Mouse (Mus musculus): ENCODE results near the gene Fam19a1. TPM values are rescaled to one million over a fixed set of nuclear protein-coding genes. Genes with fewer than 3 reads are reported as not detected.

Gene Fam19a1
- polyA plus RNA-seq, 1 experiment from 2014 or later = 0.79 TPM

DNA sequence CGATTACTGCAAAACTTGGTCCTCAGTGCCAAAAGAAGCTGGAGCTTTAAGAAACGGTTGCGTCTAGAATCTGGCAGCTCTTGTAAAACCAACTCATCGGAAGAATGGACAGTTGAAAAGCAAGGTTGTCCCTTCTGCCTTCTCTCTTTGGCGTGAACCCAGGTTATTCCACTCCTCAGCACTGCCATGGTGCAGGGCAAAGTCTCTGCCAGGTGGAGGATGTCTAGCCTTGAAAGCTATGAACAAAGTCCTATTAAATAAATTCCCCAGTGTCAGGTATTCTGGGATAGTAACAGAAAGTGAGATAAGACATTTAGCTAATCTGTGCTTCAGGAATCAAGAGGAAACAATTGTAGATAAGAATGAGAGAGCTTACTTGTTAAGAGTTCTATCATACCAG is 157.5 kb downstream of the Fam19a1 start:
- Histone ChIP-seq H3K27me3 (ENCODE audit: insufficient read depth, poor library complexity, severe bottlenecking) (no peaks in the 10 kb centered on the region), H3K36me3 (no peaks in the 10 kb centered on the region), H3K4me3 (no peak overlapping the region), H3K9me3 (no peaks in the 10 kb centered on the region), H3K27ac (no peak overlapping the region), H3K4me1 (no peaks in the 10 kb centered on the region)
- 91% methylated on average over 5 of the region's 5 CpGs for WGBS
- DNase-seq (ENCODE audit: low spot score) = no peak

DNA sequence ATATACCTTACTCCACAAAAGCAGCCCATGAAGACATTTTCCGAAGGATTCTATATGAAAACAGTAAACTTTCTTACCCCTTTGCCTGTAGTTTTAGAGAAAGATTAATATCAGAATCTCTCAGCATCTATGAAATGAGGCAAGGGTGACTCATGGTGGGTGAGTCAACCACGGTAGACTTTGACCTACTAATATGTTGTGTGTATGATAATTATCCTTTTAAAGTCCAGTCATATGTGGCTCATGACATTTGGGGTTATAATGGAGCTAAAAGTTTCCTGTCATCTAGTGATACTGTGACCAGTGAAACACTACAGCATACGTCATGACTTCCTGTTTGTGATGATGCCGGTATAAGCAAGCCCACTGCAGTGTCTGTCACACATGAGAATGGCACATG is 170.8 kb downstream of the Fam19a1 start:
- WGBS = 82% methylated on average over 4 of the region's 4 CpGs
- DNase-seq (ENCODE audit: low spot score) = no peak
- no peaks in the 10 kb centered on the region for H3K9me3 ChIP-seq
- no peaks in the 10 kb centered on the region for H3K4me1 ChIP-seq
- H3K27me3 ChIP-seq (ENCODE audit: insufficient read depth, poor library complexity, severe bottlenecking) = no peaks in the 10 kb centered on the region
- no peaks in the 10 kb centered on the region for H3K36me3 ChIP-seq
- no peak overlapping the region for H3K4me3 ChIP-seq
- no peak overlapping the region for H3K27ac ChIP-seq

GRCm38 (mm10) chr6:96284590-96284989 is 171.6 kb downstream of the Fam19a1 start:
- H3K9me3 ChIP-seq = no peaks in the 10 kb centered on the region
- H3K36me3 ChIP-seq = no peaks in the 10 kb centered on the region
- no peak overlapping the region for H3K27ac ChIP-seq
- DNase-seq (ENCODE audit: low spot score) = no peak
- H3K4me1 ChIP-seq = no peaks in the 10 kb centered on the region
- H3K4me3 ChIP-seq = no peak overlapping the region
- 76% methylated on average over 4 of the region's 4 CpGs for WGBS
- H3K27me3 ChIP-seq (ENCODE audit: insufficient read depth, poor library complexity, severe bottlenecking) = no peaks in the 10 kb centered on the region

DNA sequence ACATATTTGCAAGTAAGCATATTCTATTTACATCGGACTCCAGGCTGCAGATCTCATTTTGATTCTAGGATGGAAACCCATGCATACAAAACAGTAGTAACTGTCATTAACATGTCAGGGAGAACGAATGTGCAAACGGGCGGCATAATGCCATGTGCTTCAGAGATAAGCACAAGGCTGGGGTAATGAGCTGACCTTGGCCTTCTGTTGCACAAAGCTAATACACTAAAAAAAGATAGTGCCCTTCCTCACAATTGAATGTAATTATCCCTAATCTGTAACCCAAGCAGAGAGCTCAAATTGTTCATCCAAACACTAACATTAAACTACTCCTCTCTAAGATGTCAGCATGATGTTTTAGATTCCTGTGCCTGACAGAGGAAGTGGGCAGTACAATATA is 173.3 kb downstream of the Fam19a1 start:
- no peaks in the 10 kb centered on the region for H3K9me3 ChIP-seq
- no peak overlapping the region for H3K4me3 ChIP-seq
- no peaks in the 10 kb centered on the region for H3K4me1 ChIP-seq
- H3K36me3 ChIP-seq = no peaks in the 10 kb centered on the region
- DNase-seq (ENCODE audit: low spot score) = no peak
- H3K27ac ChIP-seq = no peak overlapping the region
- H3K27me3 ChIP-seq (ENCODE audit: insufficient read depth, poor library complexity, severe bottlenecking) = no peaks in the 10 kb centered on the region
- WGBS = 66% methylated on average over 4 of the region's 4 CpGs

GRCm38 (mm10) chr6:96287377-96287776 is 174.4 kb downstream of the Fam19a1 start:
- H3K4me1 ChIP-seq = no peaks in the 10 kb centered on the region
- no peak overlapping the region for H3K27ac ChIP-seq
- no peaks in the 10 kb centered on the region for H3K9me3 ChIP-seq
- DNase-seq (ENCODE audit: low spot score) = no peak
- 64% methylated on average over 2 of the region's 2 CpGs for WGBS
- no peaks in the 10 kb centered on the region for H3K36me3 ChIP-seq
- no peaks in the 10 kb centered on the region for H3K27me3 ChIP-seq (ENCODE audit: insufficient read depth, poor library complexity, severe bottlenecking)
- H3K4me3 ChIP-seq = no peak overlapping the region

DNA sequence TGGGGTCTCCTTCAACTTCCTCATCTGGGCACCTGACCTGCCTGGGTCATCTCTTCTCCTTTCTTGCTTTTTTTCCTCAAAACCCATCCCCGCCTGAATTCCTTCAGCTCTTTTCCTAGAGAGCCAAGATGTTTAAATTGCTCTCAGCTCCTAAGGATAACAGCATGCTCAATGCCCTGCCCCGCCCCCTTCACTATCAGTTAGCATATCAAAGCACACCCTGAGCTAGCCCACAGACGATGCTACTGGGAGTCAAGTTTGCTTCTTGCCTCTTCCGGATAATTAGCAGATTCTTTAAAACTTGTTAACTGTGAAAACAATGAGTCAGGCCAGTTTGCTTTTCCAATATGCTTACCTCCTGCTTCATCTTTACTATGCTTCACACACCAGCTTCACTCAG is 176.7 kb downstream of the Fam19a1 start:
- Histone ChIP-seq H3K36me3 (no peaks in the 10 kb centered on the region), H3K4me3 (no peak overlapping the region), H3K27me3 (ENCODE audit: insufficient read depth, poor library complexity, severe bottlenecking) (no peaks in the 10 kb centered on the region), H3K4me1 (no peaks in the 10 kb centered on the region), H3K9me3 (no peaks in the 10 kb centered on the region), H3K27ac (no peak overlapping the region)
- DNase-seq (ENCODE audit: low spot score) = no peak
- 20% methylated on average over 4 of the region's 4 CpGs for WGBS

DNA sequence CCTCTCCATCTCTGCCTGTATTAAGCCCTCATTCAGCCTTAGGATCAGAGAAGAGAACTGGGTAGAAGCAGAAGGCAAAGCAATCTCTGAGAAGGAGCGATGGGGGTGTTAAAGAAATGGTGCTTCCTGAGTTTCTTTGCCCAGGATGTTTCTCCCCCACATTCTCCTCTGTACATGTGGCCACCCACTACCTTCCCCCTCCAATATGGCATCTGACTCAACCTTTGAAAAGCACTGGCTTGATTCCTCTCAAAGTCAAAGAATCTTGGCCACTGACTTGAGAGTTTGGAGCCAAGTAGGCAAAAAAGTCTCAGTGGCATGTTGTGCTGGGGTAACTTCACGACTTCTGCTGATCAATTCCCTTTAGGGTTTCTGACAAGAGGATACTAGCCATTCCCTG is 234.5 kb downstream of the Fam19a1 start:
- no peak overlapping the region for H3K4me3 ChIP-seq
- H3K27ac ChIP-seq = no peak overlapping the region
- no peaks in the 10 kb centered on the region for H3K27me3 ChIP-seq (ENCODE audit: insufficient read depth, poor library complexity, severe bottlenecking)
- no peaks in the 10 kb centered on the region for H3K4me1 ChIP-seq
- no peak for DNase-seq (ENCODE audit: low spot score)
- WGBS = 80% methylated on average over 2 of the region's 2 CpGs
- H3K36me3 ChIP-seq = no peaks in the 10 kb centered on the region
- H3K9me3 ChIP-seq = no peaks in the 10 kb centered on the region

DNA sequence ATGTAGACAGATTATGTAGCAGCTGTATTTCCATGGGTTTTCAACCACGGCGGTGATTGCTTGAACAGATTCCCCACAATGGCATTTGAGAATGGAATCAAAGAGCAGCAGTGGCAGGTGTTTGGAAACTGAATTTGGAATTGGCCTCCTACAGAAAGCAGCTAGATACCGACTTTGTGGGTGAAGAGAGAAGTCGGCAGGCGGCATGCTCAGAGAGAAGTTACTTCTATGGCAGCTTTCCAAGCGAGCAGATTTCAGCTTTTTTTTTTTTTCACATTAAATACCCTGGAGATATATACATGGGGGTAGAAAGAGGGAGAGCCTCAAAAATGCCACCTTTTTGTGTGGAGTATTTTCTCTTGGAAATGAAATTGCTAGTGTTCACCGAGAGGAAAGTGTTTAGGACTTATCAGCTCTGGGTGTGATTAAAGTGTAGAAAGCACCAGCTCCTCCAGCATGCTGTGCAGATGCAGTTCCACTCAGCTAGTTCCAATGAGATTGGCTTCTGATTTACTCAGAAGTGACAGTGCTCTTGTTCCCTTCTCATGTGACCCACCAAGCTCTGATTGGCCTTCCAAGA is 236.6 kb downstream of the Fam19a1 start:
- H3K36me3 ChIP-seq = no peaks in the 10 kb centered on the region
- no peak overlapping the region for H3K27ac ChIP-seq
- H3K4me3 ChIP-seq = no peak overlapping the region
- 79% methylated on average over 7 of the region's 7 CpGs for WGBS
- H3K27me3 ChIP-seq (ENCODE audit: insufficient read depth, poor library complexity, severe bottlenecking) = no peaks in the 10 kb centered on the region
- H3K4me1 ChIP-seq = no peaks in the 10 kb centered on the region
- no peaks in the 10 kb centered on the region for H3K9me3 ChIP-seq
- no peak for DNase-seq (ENCODE audit: low spot score)

DNA sequence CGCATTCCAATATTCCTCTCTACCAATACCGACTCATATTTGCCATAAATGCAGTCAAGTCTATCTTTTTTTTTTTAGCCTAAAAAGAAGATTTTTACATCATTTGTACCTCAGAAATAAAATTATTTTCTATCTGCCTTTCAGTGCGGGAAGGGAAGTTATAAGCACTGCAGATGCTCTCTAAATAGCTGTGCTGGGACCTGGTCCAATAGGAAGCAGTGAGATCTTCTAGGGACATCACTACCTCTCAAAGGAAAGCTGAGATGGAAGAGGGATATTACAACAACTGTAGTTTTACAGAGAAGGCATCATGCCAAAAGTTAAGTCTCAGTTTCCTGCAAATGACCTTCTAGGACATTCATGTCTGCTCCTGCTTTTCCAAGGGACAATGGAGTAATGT is 256.6 kb downstream of the Fam19a1 start:
- Histone ChIP-seq H3K27ac (no peak overlapping the region), H3K27me3 (ENCODE audit: insufficient read depth, poor library complexity, severe bottlenecking) (no peaks in the 10 kb centered on the region), H3K4me3 (no peak overlapping the region), H3K9me3 (no peaks in the 10 kb centered on the region), H3K4me1 (no peaks in the 10 kb centered on the region), H3K36me3 (no peaks in the 10 kb centered on the region)
- no peak for DNase-seq (ENCODE audit: low spot score)
- 90% methylated on average over 3 of the region's 3 CpGs for WGBS

DNA sequence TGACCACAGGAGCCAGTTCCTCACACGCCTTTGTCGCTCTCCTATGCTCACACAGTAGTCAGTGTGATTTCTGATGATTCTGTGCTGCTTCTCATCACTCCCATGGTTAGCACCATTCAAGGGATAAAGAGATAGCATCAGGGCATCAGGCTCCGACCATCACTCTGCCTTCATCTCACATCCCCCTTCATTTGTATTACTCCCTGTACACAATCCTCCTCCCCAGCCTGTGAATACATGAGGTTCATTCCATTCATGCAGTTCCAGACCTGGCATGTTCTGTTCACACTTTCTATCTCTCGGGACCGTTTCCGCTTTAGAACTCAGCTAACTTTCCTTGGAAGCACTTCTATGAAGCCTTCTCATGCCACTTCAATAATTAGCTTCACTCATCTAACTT is 259.9 kb downstream of the Fam19a1 start:
- no peaks in the 10 kb centered on the region for H3K4me1 ChIP-seq
- H3K36me3 ChIP-seq = no peaks in the 10 kb centered on the region
- 86% methylated on average over 6 of the region's 6 CpGs for WGBS
- H3K4me3 ChIP-seq = no peak overlapping the region
- DNase-seq (ENCODE audit: low spot score) = no peak
- H3K27me3 ChIP-seq (ENCODE audit: insufficient read depth, poor library complexity, severe bottlenecking) = no peaks in the 10 kb centered on the region
- no peaks in the 10 kb centered on the region for H3K9me3 ChIP-seq
- no peak overlapping the region for H3K27ac ChIP-seq

- Histone ChIP-seq H3K4me3 (no peak overlapping the region), H3K27ac (no peak overlapping the region), H3K36me3 (no peaks in the 10 kb centered on the region), H3K27me3 (ENCODE audit: insufficient read depth, poor library complexity, severe bottlenecking) (no peaks in the 10 kb centered on the region), H3K4me1 (no peaks in the 10 kb centered on the region), H3K9me3 (no peaks in the 10 kb centered on the region)
- WGBS = 76% methylated on average over 2 of the region's 2 CpGs
- no peak for DNase-seq (ENCODE audit: low spot score)
These were observed 260.3 kb downstream of the Fam19a1 start for GRCm38 (mm10) chr6:96373274-96373673.

DNA sequence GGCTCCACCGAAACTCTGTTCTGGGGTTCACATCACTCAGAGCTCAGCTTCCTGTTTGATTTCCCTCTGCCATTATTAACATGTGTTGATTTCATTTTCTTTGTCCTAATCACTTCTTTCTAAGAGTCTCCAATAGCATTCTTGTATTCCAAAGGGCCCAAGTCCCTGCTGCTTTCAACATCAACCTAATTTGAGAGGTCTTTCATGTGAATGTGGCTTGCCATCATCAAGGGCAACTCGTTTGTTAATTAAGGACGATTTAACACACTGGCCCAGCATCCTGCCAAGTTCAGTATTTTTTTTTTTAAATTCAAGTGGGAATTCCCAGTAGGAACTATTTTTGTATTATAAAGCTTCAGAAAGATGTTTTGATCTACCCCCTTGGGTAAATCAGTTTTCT is 263.8 kb downstream of the Fam19a1 start:
- 77% methylated on average over 3 of the region's 3 CpGs for WGBS
- DNase-seq (ENCODE audit: low spot score) = no peak

GRCm38 (mm10) chr6:96379229-96379628 is 266.3 kb downstream of the Fam19a1 start:
- DNase-seq (ENCODE audit: low spot score) = no peak
- Histone ChIP-seq H3K27ac (no peak overlapping the region), H3K4me1 (no peaks in the 10 kb centered on the region), H3K36me3 (no peaks in the 10 kb centered on the region), H3K27me3 (ENCODE audit: insufficient read depth, poor library complexity, severe bottlenecking) (no peaks in the 10 kb centered on the region), H3K9me3 (no peaks in the 10 kb centered on the region), H3K4me3 (no peak overlapping the region)
- WGBS = 66% methylated on average over 4 of the region's 4 CpGs

More for the DNA sequence above, 263.8 kb downstream of the Fam19a1 start:
- Histone ChIP-seq H3K9me3 (no peaks in the 10 kb centered on the region), H3K36me3 (no peaks in the 10 kb centered on the region), H3K4me1 (no peaks in the 10 kb centered on the region), H3K27me3 (ENCODE audit: insufficient read depth, poor library complexity, severe bottlenecking) (no peaks in the 10 kb centered on the region), H3K27ac (no peak overlapping the region), H3K4me3 (no peak overlapping the region)

DNA sequence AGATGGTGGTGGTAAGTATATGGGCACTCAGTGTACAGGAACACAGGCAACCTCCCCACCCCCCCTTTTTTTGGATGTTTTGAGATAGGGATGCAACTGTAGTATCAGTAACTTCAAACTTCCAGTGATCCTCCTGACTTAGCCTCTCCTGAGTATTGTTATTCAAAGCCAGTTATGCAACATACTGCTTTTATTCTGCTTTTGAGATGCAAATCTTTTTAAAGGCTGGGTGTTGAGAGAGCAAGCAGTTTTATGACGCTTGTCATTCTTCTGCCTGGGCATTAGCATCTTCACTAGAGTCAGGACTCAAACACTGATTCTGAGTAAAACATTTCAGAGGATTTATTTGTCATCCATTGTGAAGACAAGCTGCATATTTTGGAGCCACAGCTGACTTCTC is 271.5 kb downstream of the Fam19a1 start:
- DNase-seq (ENCODE audit: low spot score) = no peak
- H3K4me1 ChIP-seq = no peaks in the 10 kb centered on the region
- H3K4me3 ChIP-seq = no peak overlapping the region
- no peaks in the 10 kb centered on the region for H3K36me3 ChIP-seq
- H3K9me3 ChIP-seq = no peaks in the 10 kb centered on the region
- no peak overlapping the region for H3K27ac ChIP-seq
- 68% methylated on average over 1 of the region's 1 CpGs for WGBS
- H3K27me3 ChIP-seq (ENCODE audit: insufficient read depth, poor library complexity, severe bottlenecking) = no peaks in the 10 kb centered on the region
